Mouse (Mus musculus) thymus, postnatal 0 days (tissue): ENCODE data around the gene Abhd16a. TPM values are rescaled to one million over a fixed set of nuclear protein-coding genes. Genes with fewer than 3 reads are reported as not detected.
A peak's percentile ranks its signal among the peaks of the same experiment; 100 is the strongest.

Experiments
- DNase-seq: peaks from one replicate; pipeline ENCODE4 v3.0.0-alpha.2; 2015; ENCODE audit warnings: low spot score
- polyA plus RNA-seq: library from polyadenylated mRNA; unstranded; fragments of >200 nt; fragmentation: Nextera tagmentation; extraction: Ambion mirVana; gene quantifications from 2 replicates; pipeline ENCODE4 v1.2.1, GENCODE M21; 2015

Gene Abhd16a
- polyA plus RNA-seq, 1 experiment from 2014 or later = 90.6 TPM

DNA sequence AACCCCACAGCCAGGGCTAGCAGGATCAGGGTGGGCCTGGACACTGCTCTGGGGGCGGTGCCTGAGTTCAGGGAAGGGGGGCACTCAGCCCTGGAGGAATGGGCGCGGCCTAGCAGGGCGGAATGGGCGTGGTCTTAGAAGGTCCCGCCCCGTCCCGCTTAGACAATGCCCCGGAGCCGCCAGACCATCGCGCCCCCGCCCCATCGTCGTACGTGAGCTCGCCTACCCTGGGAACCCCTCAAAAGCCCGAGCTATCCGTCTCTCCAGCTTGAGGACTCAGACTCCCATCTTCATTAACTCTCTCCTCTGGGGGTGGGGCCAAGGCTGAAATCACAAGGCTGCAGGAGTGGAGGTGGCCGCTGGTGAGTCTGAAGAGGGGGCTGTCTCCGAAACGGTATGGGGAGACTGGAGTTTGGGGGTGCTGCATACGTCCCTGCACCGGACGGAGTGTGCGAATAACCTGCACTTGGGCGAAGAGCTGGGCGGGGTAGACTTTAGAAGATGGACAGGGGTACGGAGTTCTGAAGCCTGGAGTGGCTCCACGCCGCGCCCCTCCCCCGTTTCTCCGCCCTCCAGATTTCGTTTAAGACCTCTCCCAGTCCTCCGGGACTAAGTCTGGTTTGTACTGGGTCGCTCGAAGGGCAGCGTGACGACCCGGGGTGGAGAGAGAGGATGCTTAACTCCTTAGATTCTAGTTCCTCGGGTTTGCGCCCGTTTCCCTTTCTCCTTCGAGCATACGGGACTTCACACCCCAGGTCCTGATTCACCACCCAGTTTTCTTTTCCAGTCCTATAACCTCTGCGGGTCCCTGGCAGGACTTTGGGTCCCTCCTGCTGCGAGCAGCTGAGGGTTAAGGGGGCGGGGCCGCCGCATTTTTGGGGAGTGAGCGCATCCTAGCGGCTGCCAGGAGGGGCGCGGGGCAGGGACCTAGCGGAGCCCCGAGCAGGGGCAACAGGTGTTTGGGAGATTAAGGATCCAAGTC lies 29.9 kb upstream of the Abhd16a start, which contains the start of gene Ddah2:
Gene Ddah2 (plus strand): TSS at position 125 of the 982 bp plus-strand sequence.
- peak; percentile 87 for DNase-seq

DNA sequence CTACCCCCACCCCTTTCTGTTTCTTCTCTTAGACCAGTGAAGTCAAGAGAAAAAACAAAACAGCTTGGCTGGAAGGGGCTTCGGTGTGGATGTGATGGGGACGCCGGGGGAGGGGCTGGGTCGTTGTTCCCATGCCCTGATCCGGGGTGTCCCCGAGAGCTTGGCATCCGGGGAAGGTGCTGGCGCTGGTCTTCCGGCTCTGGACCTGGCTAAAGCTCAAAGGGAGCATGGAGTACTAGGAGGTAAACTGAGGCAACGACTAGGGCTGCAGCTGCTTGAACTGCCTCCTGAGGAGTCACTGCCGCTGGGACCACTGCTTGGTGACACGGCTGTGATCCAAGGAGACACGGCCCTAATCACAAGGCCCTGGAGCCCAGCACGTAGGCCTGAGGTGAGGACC lies 29.0 kb upstream of the Abhd16a start:
- DNase-seq = no peak

DNA sequence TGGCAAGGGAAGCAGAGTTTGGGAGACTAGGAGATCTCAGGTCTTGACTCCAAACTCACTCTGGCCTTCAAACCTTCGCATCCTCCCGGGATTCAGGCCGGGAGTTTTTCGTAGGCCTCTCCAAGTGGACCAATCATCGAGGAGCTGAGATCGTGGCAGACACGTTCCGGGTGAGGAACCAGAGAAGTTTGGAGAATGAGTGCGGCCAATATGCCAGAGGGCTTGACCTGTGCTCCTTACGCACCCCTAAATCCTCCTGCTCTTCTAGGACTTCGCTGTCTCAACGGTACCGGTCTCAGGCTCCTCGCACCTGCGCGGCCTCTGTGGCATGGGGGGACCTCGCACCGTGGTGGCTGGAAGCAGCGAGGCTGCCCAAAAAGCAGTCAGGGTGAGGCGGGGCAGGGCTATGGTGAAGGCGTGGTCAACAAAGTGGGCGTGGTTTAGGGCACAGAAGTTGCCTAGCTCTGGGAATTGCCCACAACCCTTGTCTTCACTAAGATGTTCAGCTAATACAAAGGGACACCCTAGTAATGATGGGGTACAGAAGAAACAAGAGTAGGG lies 28.2 kb upstream of the Abhd16a start:
- DNase-seq = no peak

DNA sequence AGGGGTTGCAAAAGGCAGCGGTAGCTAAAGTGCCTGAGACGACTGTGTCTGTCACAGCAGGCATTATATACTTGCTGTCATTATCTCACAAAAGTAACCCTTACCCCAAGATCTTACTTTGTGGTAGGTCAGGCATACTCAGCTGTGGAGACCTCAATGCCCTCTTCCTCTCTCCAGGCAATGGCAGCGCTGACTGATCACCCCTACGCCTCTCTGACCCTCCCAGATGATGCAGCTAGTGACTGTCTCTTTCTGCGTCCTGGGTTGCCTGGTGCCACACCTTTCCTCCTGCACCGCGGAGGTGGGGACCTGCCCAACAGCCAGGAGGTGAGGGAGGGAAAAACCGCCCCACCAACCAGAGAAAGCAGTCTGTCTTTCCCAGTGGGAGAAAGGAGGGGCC lies 27.8 kb upstream of the Abhd16a start:
- DNase-seq = no peak

DNA sequence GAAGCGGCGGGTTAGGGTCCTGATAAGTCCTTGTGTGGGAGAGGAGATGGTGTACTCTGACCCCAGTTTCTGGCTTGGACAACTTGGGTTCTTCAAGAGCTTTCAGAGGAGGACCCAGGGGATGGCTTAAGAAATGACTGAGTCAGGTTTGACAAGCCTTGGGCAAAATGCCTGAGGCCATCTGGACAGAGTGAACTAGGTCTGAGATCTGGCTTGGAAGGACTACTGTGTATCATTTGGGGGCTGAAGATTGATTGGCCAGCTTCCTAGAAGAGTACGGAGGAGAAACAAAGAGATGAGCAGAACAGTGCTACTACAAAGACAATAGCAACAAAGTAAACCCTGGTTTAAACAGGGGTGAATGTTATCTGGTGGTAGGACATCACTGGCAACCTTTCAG lies 25.6 kb upstream of the Abhd16a start:
- no peak for DNase-seq

DNA sequence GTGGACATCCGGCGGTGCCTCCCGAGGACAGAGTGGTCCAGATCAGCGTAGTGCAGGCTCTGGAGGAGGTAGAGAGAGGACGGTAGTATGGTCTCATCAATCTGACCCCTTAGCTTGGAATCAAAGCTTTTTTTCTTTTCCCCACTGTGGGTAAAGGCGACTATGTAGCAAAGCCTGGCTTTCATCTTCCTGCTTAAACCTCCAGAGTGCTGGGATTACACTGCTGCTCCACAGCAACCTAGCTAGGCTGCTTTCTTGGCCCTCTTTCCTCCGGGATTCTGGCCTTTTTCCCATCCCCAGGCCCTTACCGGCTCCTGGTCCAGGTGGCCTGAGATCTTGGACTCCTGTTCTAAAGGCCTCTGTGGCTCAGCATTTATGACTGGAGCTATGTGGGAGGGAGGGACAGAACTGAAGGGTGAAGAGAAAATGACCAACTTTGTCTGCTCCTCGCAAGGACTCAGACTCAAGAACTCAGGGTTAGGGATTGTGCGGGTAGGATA lies 24.6 kb upstream of the Abhd16a start:
- DNase-seq = no peak

DNA sequence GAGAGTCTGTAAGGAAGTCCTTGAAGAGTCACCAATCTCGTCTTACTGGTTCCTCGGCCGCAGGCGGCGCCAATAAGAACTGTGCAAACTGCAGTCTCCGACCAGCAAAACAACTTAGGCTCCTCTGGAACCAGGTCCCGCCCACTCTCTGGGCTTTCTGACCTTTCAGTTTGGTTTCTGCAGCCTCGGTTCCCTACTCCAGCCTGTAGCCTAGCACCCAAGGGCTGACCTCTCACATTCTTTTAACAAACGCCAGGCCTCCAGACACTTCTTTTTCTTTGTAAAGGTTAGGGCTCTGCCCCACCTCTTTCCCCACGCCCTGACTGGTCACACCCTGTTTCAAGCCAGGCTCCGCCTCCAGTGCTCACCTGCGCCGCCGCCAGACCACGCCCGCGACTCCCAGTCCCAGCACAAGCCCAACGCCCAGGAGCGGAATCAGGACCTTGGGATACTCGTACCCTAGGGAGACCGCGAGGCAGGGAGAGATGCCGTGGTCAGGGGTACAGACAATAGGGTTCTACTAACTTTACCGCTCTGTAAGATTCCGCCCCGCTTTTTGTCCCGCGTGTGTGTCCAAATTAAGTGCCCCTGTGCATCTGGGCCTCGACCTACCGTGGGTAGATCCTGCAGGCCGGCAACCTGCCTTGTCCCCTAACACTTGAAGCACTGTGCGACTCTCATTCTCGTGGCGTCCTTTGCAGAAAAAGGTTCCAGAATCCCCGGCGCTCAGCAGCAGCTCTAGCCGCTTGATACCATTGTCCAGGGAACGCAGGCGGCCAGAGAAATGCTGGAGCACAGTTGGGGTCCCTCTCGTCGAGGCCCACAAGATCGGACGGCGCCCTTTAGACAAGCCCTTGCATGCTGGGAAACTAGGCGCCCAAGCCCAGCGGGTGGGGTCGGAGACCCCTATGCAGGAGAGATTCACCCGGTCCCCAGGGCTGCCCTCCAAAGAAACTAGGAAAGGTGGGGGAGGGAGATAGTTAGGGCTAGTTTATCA lies 23.8 kb upstream of the Abhd16a start, which contains the start of gene Ly6g6c:
Gene Ly6g6c (plus strand): TSS at position 438 of the 997 bp plus-strand sequence.
- DNase-seq = no peak

DNA sequence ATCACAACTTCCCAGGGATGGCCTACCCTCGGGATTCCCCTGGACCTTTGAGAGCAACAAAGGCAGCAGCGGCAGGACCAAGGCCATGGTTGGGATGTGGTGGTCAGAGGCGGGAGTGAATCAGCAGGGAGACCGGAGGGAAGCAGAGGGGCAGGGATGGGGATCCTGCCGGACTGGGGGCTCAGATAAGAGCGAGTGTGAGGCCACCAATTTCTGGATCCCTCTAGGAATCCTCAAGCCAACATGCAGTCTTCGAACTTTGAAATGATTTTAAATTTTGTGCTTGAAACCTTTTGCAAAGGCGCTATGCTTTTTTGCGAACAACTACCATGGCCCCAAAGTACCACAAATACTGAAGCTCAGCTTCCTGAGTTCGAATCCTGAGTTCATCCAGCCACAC lies 23.0 kb upstream of the Abhd16a start, which contains the start of gene Mpig6b:
Gene Mpig6b (minus strand): TSS at position 101 of the 400 bp plus-strand sequence.
- no peak for DNase-seq

DNA sequence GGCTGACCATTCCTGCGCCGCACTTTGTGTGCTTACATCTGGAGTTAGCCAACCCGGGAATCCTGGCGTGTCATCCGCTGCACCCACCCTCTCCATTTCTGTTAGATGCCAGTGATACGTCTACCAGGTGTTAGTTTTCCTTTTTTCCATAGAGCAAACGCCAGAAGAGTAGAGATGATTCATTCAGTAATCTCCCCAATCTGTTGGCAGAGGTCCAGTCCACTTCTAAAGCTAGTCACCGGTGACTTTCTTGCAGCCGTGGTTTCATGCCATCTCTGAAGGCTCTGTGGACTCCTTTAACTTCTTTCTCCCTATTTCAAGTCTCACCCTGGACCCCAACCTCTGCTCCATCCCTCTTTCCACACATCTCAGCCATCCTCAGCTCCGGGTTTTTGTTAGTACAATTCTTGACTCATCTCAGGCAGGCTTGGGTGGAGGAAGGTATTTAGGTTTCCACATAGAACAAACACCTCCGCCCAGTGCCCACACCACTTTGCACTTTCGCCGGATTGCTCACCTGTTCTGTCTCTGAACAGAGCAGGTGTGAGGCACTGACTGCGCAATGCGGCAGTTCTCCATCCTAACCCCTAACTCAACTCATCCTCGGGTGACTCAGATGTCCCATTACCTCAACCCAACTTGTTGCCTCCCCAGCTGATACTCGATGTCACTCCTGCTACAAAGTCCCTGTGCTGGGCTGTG lies 20.7 kb upstream of the Abhd16a start:
- DNase-seq = no peak

DNA sequence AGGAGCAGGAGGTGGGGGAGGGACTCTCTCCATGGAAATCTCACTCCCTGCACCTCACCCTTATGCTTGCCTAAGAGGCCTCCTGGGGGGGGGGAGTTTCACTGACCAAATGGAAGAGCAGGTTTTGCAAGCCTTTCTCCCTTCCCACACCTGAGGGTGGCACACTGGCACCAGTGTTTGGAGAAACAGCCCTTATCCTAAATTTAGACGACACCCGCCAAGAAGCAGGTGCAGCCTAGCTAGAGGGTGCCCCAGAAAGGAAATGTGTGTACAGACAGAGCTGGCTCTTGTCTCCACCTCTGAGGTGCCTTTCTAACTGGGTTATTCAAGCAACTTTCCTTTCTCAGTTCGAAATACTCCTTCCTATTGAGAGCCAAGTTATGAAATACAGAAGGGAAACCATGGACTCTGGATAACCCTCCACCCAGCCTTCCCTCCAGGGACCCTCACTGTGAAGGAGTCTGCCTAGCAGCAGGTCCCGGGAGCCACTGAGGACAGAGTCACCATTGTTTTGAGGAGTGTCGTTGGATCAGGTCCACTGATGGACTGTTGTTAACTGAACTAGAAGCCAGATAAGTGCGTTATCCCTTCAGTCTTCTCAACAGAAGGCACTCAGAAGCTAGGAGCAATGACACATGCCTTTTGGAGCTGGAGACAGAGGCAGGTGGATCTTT lies 18.4 kb upstream of the Abhd16a start:
- peak; percentile 82 for DNase-seq

DNA sequence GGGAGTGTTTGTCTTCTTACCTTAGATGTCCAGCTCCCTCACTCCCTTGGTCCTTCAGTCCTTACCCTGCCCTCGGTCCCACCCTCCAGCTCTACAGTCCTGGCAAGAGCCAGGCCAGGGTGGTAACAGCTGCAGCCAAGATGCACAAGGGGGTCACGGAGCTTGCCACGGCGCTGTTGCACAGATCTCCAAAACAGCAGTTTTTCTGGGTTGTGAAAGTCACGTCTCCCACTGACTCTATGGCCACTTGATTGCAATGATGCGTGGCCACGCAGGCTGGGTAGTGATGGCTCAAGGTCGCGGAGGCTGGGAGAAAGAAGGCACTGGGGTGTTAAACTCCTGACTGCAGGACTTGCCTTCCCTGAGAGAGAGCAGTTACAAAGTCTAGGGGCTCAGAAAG lies 17.6 kb upstream of the Abhd16a start:
- DNase-seq = no peak

DNA sequence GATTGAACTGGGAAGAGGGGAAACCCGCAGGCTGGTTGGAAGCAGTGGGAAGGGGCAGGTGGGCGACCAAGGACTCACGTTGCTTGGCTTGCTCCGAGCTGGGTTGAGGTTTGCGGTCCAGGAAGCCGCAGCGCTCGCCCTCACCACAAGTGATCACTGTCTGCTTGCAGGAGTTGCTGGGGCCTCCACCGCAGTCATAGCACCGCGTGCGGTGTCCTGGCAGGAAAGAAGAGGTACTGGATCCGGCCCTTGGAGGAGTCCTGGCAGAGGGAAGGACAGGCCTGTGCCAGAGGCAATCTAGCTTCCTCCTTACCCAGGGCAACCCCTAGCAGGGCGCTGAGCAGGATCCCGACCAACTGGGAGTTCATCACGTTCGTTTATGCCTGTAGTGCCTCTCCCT lies 15.0 kb upstream of the Abhd16a start:
- DNase-seq = peak; percentile 46

DNA sequence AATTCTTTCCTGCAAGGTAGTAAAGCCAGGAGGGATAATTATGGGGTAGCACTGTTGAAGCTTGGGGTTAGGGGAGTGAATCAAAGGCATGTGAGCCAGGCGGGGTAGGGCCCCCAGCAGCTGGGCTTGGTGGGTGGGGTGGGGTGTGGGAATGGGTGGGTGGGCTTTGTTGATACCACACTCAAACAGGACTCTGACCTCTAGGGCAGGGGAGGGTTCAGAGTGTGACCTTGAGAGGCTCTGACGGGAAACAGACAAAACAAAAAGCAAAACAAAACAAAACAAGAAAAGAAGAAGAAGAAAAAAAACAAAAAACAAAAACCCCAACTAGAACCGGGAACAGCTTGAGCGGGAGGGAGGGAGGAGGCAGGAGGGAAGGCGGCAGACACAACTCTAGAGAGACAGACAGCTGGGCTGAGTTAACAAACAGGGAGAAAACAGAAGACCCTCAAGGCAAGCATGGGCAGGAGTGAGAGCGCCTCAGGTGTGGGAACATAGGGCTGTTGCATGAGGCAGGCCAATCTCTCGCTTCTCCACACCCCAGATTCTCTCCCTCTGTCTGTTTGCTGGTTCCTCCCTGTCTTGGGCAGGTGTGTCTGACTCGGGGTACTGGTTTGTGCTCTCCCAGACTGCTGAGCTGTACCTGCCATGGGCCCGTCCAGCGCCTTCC lies 12.4 kb upstream of the Abhd16a start, which contains the start of gene Ly6g6e:
Gene Ly6g6e (plus strand): TSS at position 396 of the 670 bp plus-strand sequence.
- DNase-seq = no peak

DNA sequence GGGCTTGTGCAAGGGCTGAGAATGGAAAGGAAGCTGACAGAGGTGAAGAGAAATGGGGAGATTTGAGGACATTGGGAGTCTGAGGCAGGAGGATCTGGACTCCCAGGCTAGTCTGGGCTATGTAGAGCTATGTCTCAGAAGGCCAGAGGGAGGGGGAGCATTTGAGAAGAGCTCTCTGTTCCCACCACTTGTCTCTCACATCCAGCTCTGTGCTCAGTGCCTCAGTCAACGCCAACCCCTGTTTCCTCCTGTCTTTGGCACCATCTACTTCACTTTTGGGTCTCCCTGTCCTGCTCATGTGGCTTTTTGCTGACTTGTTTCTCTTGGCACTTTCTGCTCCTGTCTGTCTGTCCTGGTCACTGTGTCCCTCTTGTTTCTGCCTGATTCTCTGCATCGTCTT lies 11.8 kb upstream of the Abhd16a start:
- no peak for DNase-seq

DNA sequence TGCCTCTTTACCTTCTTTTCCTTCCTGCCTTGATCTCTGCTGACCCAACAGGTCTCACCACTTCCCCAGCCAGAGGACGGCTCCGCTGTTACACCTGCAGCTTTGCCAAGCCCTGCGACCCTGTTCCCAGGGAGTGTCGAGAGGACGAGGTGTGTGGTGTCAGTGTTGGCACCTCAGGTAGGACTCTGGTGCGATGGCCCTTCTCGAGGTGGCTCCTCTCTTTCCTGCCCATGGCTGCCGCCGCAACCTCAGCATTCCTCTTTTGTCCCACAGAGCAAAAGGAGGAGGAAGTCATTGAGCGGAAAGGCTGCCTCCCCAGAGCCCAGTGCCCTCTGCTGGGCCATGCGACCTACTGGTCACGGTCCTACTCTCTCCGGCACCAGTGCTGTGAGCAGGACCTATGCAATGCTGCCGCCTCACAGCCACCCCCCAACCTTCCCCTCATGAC lies 11.3 kb upstream of the Abhd16a start, which contains the start of gene Ly6g6d:
Gene Ly6g6d (minus strand): TSS at position 280 of the 448 bp plus-strand sequence.
- DNase-seq = no peak

DNA sequence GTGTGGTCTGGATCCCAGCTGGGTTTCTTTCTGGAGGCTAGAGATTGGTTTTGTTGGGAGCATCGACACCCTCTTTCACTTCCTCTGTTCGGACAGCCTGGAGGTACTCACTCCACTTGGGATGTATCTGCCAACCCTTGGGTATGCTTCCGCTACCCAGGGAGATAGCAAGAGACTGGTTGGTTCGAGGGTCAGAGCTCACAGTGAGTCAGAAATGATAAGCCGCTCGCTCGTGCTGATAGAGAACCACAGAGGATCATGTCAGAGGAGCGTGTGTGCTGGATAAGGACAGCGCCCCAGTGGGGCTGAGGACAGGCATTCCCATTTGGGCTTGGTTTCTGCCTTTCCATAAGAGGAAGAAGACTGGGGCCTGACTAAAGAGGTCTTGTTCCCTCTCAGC lies 9.3 kb upstream of the Abhd16a start:
- no peak for DNase-seq

DNA sequence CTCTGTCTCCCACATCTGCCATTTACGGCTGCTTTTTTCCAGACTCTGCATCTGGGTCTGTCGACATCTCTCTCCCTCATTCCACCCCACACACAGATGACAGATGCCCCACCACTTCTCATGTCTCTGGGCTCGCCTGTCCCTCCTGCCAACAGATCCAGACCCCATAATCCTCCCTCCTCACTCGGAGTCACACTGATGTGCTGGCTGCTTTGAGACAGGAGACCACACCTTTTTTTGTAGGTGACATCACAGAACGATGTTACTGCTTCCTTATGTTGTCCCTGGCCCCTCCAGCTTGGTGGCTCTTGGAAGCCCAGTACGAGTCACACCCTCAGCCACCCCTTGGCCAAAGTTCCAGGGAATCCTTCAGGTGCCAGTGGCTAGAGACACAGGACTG lies 8.8 kb upstream of the Abhd16a start:
- no peak for DNase-seq

DNA sequence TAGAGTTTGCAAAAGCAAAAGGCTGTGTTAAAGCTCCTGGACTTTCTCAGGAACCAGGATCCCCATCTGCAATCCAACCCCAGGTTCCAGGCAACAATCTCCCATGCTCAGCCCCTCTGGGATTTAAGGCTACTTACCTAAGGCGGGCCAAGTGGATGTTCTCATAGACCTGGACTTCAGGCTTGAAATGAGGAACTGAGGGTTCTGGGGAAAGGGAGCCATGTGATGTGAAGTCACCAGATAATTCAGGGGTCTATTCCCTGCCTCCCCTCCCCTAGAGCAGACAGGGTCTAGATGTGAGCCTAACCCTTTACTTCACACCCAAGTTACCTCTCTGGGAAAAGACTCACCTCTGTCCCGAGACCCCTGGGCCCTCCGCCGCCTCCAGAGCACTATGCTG lies 8.4 kb upstream of the Abhd16a start:
- DNase-seq = no peak
